Mouse (Mus musculus): ENCODE data around the gene Git2.

GRCm38 (mm10) chr5:114696939-114697338 is 78.4 kb downstream of the Git2 start:
- TF ChIP-seq USF1 (IDR thresholded peaks at IDR 0.05; ENCODE audit: low read depth) (no peak), MAX (IDR thresholded peaks at IDR 0.05; ENCODE audit: low read depth) (no peak), E2F4 (IDR thresholded peaks at IDR 0.05; ENCODE audit: insufficient read depth) (no peak), POLR2A (IDR thresholded peaks at IDR 0.05; ENCODE audit: insufficient read length, low read depth) (no peak), CEBPB (IDR thresholded peaks at IDR 0.05; ENCODE audit: insufficient read depth, poor library complexity, severe bottlenecking) (no peak), TCF3 (IDR thresholded peaks at IDR 0.05; ENCODE audit: insufficient read length, low read depth) (no peak), POLR2AphosphoS2 (IDR thresholded peaks at IDR 0.05; ENCODE audit: insufficient read length, low read depth) (no peak), MYOD1 (IDR thresholded peaks at IDR 0.05; ENCODE audit: control insufficient read depth in 1 of 3, insufficient read length in 2 of 3, low read depth in 2 of 3) (no peak), REST (IDR thresholded peaks at IDR 0.05; ENCODE audit: insufficient read depth, insufficient read length) (no peak)

Data from myocyte (in vitro differentiated cells).